16 mouse cellular contexts compared by ENCODE assay signal in the genomic region with DNA sequence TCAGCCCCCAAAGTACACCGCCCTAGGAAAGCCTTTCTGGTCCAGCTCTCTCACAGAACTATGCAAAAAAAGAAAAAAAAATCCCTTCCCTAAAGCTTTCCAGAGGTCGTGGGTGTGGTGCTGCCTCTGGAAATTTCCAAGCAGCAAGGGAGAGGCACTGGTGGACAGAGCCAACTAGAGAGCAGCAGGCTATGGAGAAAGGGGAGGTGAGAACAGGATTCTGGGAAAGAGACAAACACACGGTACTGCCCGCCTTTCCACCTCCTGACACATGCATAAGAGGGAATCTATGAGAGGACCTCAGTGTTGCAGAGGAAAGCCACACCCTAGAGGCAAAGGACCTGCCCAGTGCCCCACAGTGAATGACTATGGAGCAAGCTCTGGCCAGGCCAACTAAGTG.
DNase-seq lines count a peak whose midpoint lies in the region; ATAC-seq and TF ChIP-seq lines count a peak whose summit lies in the region.
"Had no signal": no experiment of that assay in that cellular context is flagged by ENCODE, and none has a peak within 500 bp of the region (broad histone marks: within the 10 kb centered on the region; RNA-seq: fewer than 3 reads in every experiment).

No protein-coding gene starts in this region.

- no peak for TF ChIP-seq CTCF in stomach, postnatal 0 days (IDR thresholded peaks at IDR 0.05; ENCODE audit: low read depth)

- H3K4me3 ChIP-seq in heart, embryonic 10.5 days, result no peak overlapping the region
- H3K4me3 ChIP-seq in stomach, postnatal 0 days (ENCODE audit: low read depth, low read length), result no peak overlapping the region
- H3K4me3 ChIP-seq: forebrain, embryonic 12.5 days; midbrain, embryonic 12.5 days; neural tube, embryonic 12.5 days had no signal

- H3K9ac ChIP-seq in stomach, postnatal 0 days (ENCODE audit: low read length), result no peak overlapping the region
- H3K9ac ChIP-seq: forebrain, embryonic 12.5 days; lung, embryonic 14.5 days; midbrain, embryonic 12.5 days; neural tube, embryonic 12.5 days had no signal

- H3K4me2 ChIP-seq in stomach, postnatal 0 days (replicated peaks; ENCODE audit: low read depth), result no peak overlapping the region
- H3K4me2 ChIP-seq: forebrain, embryonic 12.5 days; lung, embryonic 14.5 days; midbrain, embryonic 12.5 days; neural tube, embryonic 12.5 days had no signal

- TF ChIP-seq EP300 in stomach, postnatal 0 days (optimal IDR thresholded peaks at IDR 0.05), result no peak

- peak; percentile 41; the same call in 1 of the 2 replicates for ATAC-seq in stomach, postnatal 0 days (ENCODE audit: low FRiP score, low TSS enrichment)
- ATAC-seq: inflammation-experienced regulatory T-cells, adult 6 months had no signal

- H3K9me3 ChIP-seq in heart, embryonic 10.5 days, result no peaks in the 10 kb centered on the region
- H3K9me3 ChIP-seq in stomach, postnatal 0 days (ENCODE audit: control insufficient read depth, low read length), result no peaks in the 10 kb centered on the region
- H3K9me3 ChIP-seq: forebrain, embryonic 12.5 days; midbrain, embryonic 12.5 days; neural tube, embryonic 12.5 days had no signal

- H3K27ac ChIP-seq in heart, embryonic 10.5 days, result no peak overlapping the region
- H3K27ac ChIP-seq in stomach, postnatal 0 days (replicated peaks), result no peak overlapping the region; the same call in 1 of the 2 replicates
- H3K27ac ChIP-seq: forebrain, embryonic 12.5 days; midbrain, embryonic 12.5 days; neural tube, embryonic 12.5 days had no signal

- no peaks in the 10 kb centered on the region for H3K36me3 ChIP-seq in heart, embryonic 10.5 days
- H3K36me3 ChIP-seq in stomach, postnatal 0 days (ENCODE audit: control insufficient read depth, insufficient read depth, low read length), result no peaks in the 10 kb centered on the region
- H3K36me3 ChIP-seq: forebrain, embryonic 12.5 days; midbrain, embryonic 12.5 days; neural tube, embryonic 12.5 days had no signal

- no peaks in the 10 kb centered on the region for H3K27me3 ChIP-seq in heart, embryonic 10.5 days (ENCODE audit: insufficient read depth, poor library complexity, severe bottlenecking)
- H3K27me3 ChIP-seq in stomach, postnatal 0 days (ENCODE audit: control insufficient read depth, insufficient read depth, low read length), result no peaks in the 10 kb centered on the region
- H3K27me3 ChIP-seq: forebrain, embryonic 12.5 days; midbrain, embryonic 12.5 days; neural tube, embryonic 12.5 days had no signal

- intact Hi-C loops in heart, postnatal 14 days (cut with DNase I), result no loop called here
- intact Hi-C loops in left cerebral cortex, postnatal 14 days (cut with DNase I), result no loop called here

- WGBS in heart, embryonic 10.5 days, result 52% methylated on average over 4 of the region's 4 CpGs
- 32% methylated on average over 4 of the region's 4 CpGs for WGBS in stomach, postnatal 0 days

- H3K4me1 ChIP-seq in heart, embryonic 10.5 days, result peaks cover 24% of the 10 kb centered on the region
- H3K4me1 ChIP-seq in stomach, postnatal 0 days (replicated peaks; ENCODE audit: control insufficient read depth, insufficient read depth), result no peaks in the 10 kb centered on the region; the same call in none of the 2 replicates
- H3K4me1 ChIP-seq: neural tube, embryonic 12.5 days had no signal

- DNase-seq in heart, adult 11 months, result peak; percentile 97
- no peak for DNase-seq in heart, embryonic 10.5 days (ENCODE audit: low spot score)
- peak; percentile 18 to 27 for DNase-seq in urinary bladder, postnatal 36 days (ENCODE audit: low spot score in 2 of 2)
- no peak for DNase-seq in urinary bladder, postnatal 25 days (ENCODE audit: low spot score)
- peak; percentile 10 to 24 for DNase-seq in heart, postnatal 14 days
- DNase-seq in stomach, postnatal 0 days (ENCODE audit: low spot score), result peak; percentile 21
- DNase-seq in MN1 (ENCODE audit: low spot score), result no peak
- DNase-seq in left cerebral cortex, postnatal 14 days (ENCODE audit: low spot score in 2 of 2), result no peak
- DNase-seq: adrenal gland, postnatal 25 days; cerebellum, adult 11-12 months; lung, embryonic 14.5 days; thymus, postnatal 4 days had no signal

Comparison
In these comparisons a context has a peak if more than half of its experiments do, and no peak if none do; other contexts are left out.
1. DNase-seq: peak in heart, adult 11 months (single experiment), urinary bladder, postnatal 36 days (2 of 2), heart, postnatal 14 days (2 of 2) and stomach, postnatal 0 days (single experiment); none in heart, embryonic 10.5 days (single experiment), urinary bladder, postnatal 25 days (single experiment), MN1 (single experiment) and left cerebral cortex, postnatal 14 days (0 of 2).